ENCODE assay signal across 10 mouse cellular contexts in the genomic region with DNA sequence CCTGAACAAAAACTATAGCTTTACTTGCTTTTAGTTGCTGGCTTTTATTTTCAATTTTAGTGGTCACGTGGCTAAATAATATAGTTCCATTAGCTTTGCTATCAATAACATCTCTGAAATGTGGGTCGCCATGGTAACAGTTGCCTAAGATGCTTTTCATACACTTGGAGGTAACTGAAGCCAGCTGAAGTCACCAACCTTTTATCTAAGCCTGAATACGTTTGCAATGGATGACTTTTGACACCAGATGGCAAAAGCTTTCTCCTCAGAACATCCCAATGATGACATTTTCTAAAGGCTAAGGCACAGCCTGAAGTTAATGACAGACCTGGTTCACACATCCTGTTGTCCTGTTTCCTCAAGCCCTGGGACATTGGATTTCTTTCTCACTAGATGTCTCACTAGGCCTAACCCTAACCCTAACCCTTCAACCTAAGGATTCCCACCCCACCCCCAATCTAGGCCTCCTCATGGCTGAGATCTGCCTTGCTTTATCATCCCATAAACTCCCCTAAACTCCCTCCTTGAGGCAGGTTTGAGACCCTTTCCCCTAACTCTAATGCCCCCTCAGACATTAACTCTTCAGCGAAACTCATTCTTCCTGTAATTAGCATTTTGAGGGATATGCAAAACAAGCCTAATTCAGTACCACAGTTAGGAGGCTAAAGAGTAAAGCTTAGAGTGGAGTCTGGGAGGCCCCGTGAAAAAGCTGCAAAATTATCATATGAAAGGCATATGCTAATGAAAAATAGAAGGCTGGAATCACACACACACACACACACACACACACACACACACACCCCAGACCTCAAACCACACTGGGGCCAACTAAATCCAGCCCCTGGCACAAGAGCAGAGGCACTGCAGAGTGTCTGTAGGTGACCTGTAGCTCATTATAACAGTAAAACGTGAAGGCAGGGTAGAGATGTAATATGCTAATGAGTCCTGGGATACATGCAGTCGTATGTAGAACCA.
DNase-seq lines count a peak whose midpoint lies in the region; ATAC-seq and TF ChIP-seq lines count a peak whose summit lies in the region.
"Had no signal": no experiment of that assay in that cellular context is flagged by ENCODE, and none has a peak within 500 bp of the region (broad histone marks: within the 10 kb centered on the region; RNA-seq: fewer than 3 reads in every experiment).

No protein-coding gene starts in this region.

- in situ Hi-C loops in CH12.LX (cut with MboI; ENCODE audit: low pct_ligation_motif_present, low pct_unique_long_range_greater_than_20kb, low sequenced_read_pairs), result loop anchor here (5.0 to 25.0 kb wide), 3 partner anchors 78 to 653 kb away; partner anchors contain the start of genes Adh5 and H2afz

- no peak overlapping the region for H3K9ac ChIP-seq in CH12.LX (ENCODE audit: insufficient read depth, low read depth)
- no peak overlapping the region for H3K9ac ChIP-seq in embryonic facial prominence, embryonic 14.5 days (ENCODE audit: low read depth, low read length)
- H3K9ac ChIP-seq in hindbrain, postnatal 0 days (replicated peaks; ENCODE audit: low read length), result no peak overlapping the region
- no peak overlapping the region for H3K9ac ChIP-seq in lung, postnatal 0 days (replicated peaks; ENCODE audit: low read depth)
- H3K9ac ChIP-seq: liver, embryonic 13.5 days had no signal

- H3K27me3 ChIP-seq in CH12.LX (replicated peaks), result no peaks in the 10 kb centered on the region
- H3K27me3 ChIP-seq in embryonic facial prominence, embryonic 14.5 days (replicated peaks; ENCODE audit: control insufficient read depth, insufficient read depth, low read length), result 0 out of 2 replicates have a peak, but pooled peaks cover 3% of the 10 kb centered on the region
- no peaks in the 10 kb centered on the region for H3K27me3 ChIP-seq in hindbrain, postnatal 0 days (ENCODE audit: insufficient read depth, low read length)
- H3K27me3 ChIP-seq in lung, postnatal 0 days (replicated peaks; ENCODE audit: insufficient read depth, low read length), result no peaks in the 10 kb centered on the region

- TF ChIP-seq RAD21 in CH12.LX (IDR thresholded peaks at IDR 0.05; ENCODE audit: low read depth, low read length), result peak; percentile 65

- H3K79me2 ChIP-seq in CH12.LX (replicated peaks; ENCODE audit: control insufficient read depth, extremely low read depth, insufficient read depth, poor library complexity, severe bottlenecking), result no peaks in the 10 kb centered on the region

- H3K27ac ChIP-seq in CH12.LX (ENCODE audit: insufficient read depth, low read depth), result no peak overlapping the region
- H3K27ac ChIP-seq in embryonic facial prominence, embryonic 14.5 days (replicated peaks; ENCODE audit: low read depth, low read length), result no peak overlapping the region
- no peak overlapping the region for H3K27ac ChIP-seq in hindbrain, postnatal 0 days
- H3K27ac ChIP-seq in lung, postnatal 0 days (ENCODE audit: low read length), result no peak overlapping the region
- H3K27ac ChIP-seq: gastrocnemius, adult 2 months; liver, embryonic 13.5 days had no signal

- dilution Hi-C loops in CH12.LX (cut with MboI; ENCODE audit: extremely low pct_ligation_motif_present, extremely low pct_unique_long_range_greater_than_20kb, low sequenced_read_pairs), result loop anchor here (25.0 kb wide), 1 partner anchor 353 kb away; the partner anchor contains the start of genes Mttp and Trmt10a

- H3K4me2 ChIP-seq in CH12.LX (ENCODE audit: insufficient read depth, low read depth, poor library complexity, severe bottlenecking), result no peak overlapping the region
- H3K4me2 ChIP-seq in embryonic facial prominence, embryonic 14.5 days (ENCODE audit: low read depth, low read length), result no peak overlapping the region
- H3K4me2 ChIP-seq in hindbrain, postnatal 0 days (ENCODE audit: low read depth, low read length), result no peak overlapping the region
- H3K4me2 ChIP-seq in lung, postnatal 0 days (replicated peaks; ENCODE audit: low read depth, low read length), result no peak overlapping the region
- H3K4me2 ChIP-seq: liver, embryonic 13.5 days had no signal

- no peak for TF ChIP-seq EP300 in CH12.LX (IDR thresholded peaks at IDR 0.05; ENCODE audit: low read length)
- no peak for TF ChIP-seq EP300 in lung, postnatal 0 days (IDR thresholded peaks at IDR 0.05)

- DNase-seq in CD4-positive helper T cell, adult 2 months (ENCODE audit: low read depth, low spot score), result peak; percentile 42
- DNase-seq in CH12.LX (ENCODE audit: extremely low read depth), result peak; percentile 39
- no peak for DNase-seq in embryonic facial prominence, embryonic 14.5 days (ENCODE audit: low spot score)
- DNase-seq in hindbrain, postnatal 0 days (ENCODE audit: low spot score), result peak; percentile 45
- DNase-seq in right cerebral cortex, adult 18-20 months, result no peak
- DNase-seq in cerebellum, postnatal 4 days (ENCODE audit: low spot score in 2 of 2), result no peak
- DNase-seq in lung, postnatal 0 days (ENCODE audit: low spot score), result no peak
- DNase-seq: cerebellum, adult 18-20 months; gastrocnemius, adult 2 months; liver, embryonic 13.5 days had no signal

- WGBS in embryonic facial prominence, embryonic 14.5 days, result 36% methylated on average over 7 of the region's 7 CpGs
- 23% methylated on average over 7 of the region's 7 CpGs for WGBS in hindbrain, postnatal 0 days
- WGBS in lung, postnatal 0 days, result 60% methylated on average over 7 of the region's 7 CpGs

- peaks cover 1 to 11% of the 10 kb centered on the region in 2 experiments; a peak in 2 of 4 replicates for H3K4me1 ChIP-seq in CH12.LX (ENCODE audit: control insufficient read depth in 1 of 2, insufficient read depth in 2 of 2)
- H3K4me1 ChIP-seq in embryonic facial prominence, embryonic 14.5 days (ENCODE audit: control insufficient read depth, insufficient read depth, low read length), result no peaks in the 10 kb centered on the region
- H3K4me1 ChIP-seq in hindbrain, postnatal 0 days (ENCODE audit: insufficient read depth, low read length), result peaks cover 3% of the 10 kb centered on the region; the same call in 1 of the 2 replicates
- H3K4me1 ChIP-seq in lung, postnatal 0 days (ENCODE audit: insufficient read depth, low read depth, low read length), result no peaks in the 10 kb centered on the region

- 0 out of 2 replicates have a peak, but pooled peaks have one; percentile 19 for ATAC-seq in embryonic facial prominence, embryonic 14.5 days (ENCODE audit: low read depth)
- peak; percentile 28; the same call in 1 of the 2 replicates for ATAC-seq in hindbrain, postnatal 0 days
- ATAC-seq in lung, postnatal 0 days, result no peak

- H3K9me3 ChIP-seq in CH12.LX (replicated peaks; ENCODE audit: low read length), result no peaks in the 10 kb centered on the region
- no peaks in the 10 kb centered on the region for H3K9me3 ChIP-seq in embryonic facial prominence, embryonic 14.5 days (ENCODE audit: control insufficient read depth, low read length)
- H3K9me3 ChIP-seq in hindbrain, postnatal 0 days (ENCODE audit: low read length), result no peaks in the 10 kb centered on the region
- H3K9me3 ChIP-seq in lung, postnatal 0 days (ENCODE audit: low read length), result no peaks in the 10 kb centered on the region
- H3K9me3 ChIP-seq: liver, embryonic 13.5 days had no signal

- no peak overlapping the region for H3K4me3 ChIP-seq in CH12.LX (replicated peaks in 1 of 3; ENCODE audit: low read depth in 2 of 3, low read length in 2 of 3, poor library complexity in 1 of 3)
- H3K4me3 ChIP-seq in embryonic facial prominence, embryonic 14.5 days (ENCODE audit: low read depth, low read length), result no peak overlapping the region
- no peak overlapping the region for H3K4me3 ChIP-seq in hindbrain, postnatal 0 days (ENCODE audit: low read length)
- no peak overlapping the region for H3K4me3 ChIP-seq in lung, postnatal 0 days (ENCODE audit: low read depth, low read length)
- H3K4me3 ChIP-seq: gastrocnemius, adult 2 months; liver, embryonic 13.5 days had no signal

- no peaks in the 10 kb centered on the region for H3K36me3 ChIP-seq in CH12.LX (replicated peaks in 1 of 2; ENCODE audit: control insufficient read depth in 1 of 2, insufficient read depth in 1 of 2, low read length in 1 of 2)
- no peaks in the 10 kb centered on the region for H3K36me3 ChIP-seq in embryonic facial prominence, embryonic 14.5 days (ENCODE audit: control insufficient read depth, insufficient read depth, low read length)
- H3K36me3 ChIP-seq in hindbrain, postnatal 0 days (ENCODE audit: insufficient read depth, low read length), result no peaks in the 10 kb centered on the region
- H3K36me3 ChIP-seq in lung, postnatal 0 days (ENCODE audit: insufficient read depth, low read length), result no peaks in the 10 kb centered on the region
- H3K36me3 ChIP-seq: liver, embryonic 13.5 days had no signal

- TF ChIP-seq POLR2A in CH12.LX (IDR thresholded peaks at IDR 0.05; ENCODE audit: low read depth, low read length), result no peak

- TF ChIP-seq CTCF in CH12.LX (conservative IDR thresholded peaks at IDR 0.05 in 1 of 2, IDR thresholded peaks at IDR 0.05 in 1 of 2; ENCODE audit: low read depth in 2 of 2, low read length in 2 of 2), result peak in 1 of 2 experiments; percentile 73; a peak in 2 of 4 replicates
- peak; percentile 42 for TF ChIP-seq CTCF in hindbrain, postnatal 0 days (IDR thresholded peaks at IDR 0.05; ENCODE audit: low read depth)
- TF ChIP-seq CTCF in lung, postnatal 0 days (IDR thresholded peaks at IDR 0.05), result no peak

TF ChIP-seq in CH12.LX, 34 proteins besides CTCF, POLR2A, EP300 and RAD21:
- TF ChIP-seq ZC3H11A (IDR thresholded peaks at IDR 0.05; ENCODE audit: low read depth, low read length) (peak; percentile 23; the same call in 1 of the 2 replicates), UBTF (IDR thresholded peaks at IDR 0.05; ENCODE audit: low read depth, low read length) (no peak), ELF1 (IDR thresholded peaks at IDR 0.05; ENCODE audit: low read depth, low read length) (no peak), ZNF384 (IDR thresholded peaks at IDR 0.05; ENCODE audit: low read depth, low read length) (peak; percentile 56), SMC3 (IDR thresholded peaks at IDR 0.05; ENCODE audit: low read depth, low read length) (peak; percentile 87)

Comparison
In these comparisons a context has a peak if more than half of its experiments do, and no peak if none do; other contexts are left out.
1. DNase-seq: peak in CD4-positive helper T cell, adult 2 months (single experiment), CH12.LX (single experiment) and hindbrain, postnatal 0 days (single experiment); none in embryonic facial prominence, embryonic 14.5 days (single experiment), right cerebral cortex, adult 18-20 months (single experiment), cerebellum, postnatal 4 days (0 of 2) and lung, postnatal 0 days (single experiment).